Mouse (Mus musculus): Measurements from ENCODE around the gene Ttc27. TPM values are rescaled to one million over a fixed set of nuclear protein-coding genes. Genes with fewer than 3 reads are reported as not detected.
"Not testable (repeated sequence)": the region's sequence is repeated elsewhere in the genome, so short reads cannot be mapped to it uniquely, and the experiment has no call there.

The Ttc27 gene
- total RNA-seq (2021): 10 to 100 TPM; 13.1 to 17.1 TPM
- long read RNA-seq, experiment 1, partial matches to known transcripts: 3 of 6 reads
- long read RNA-seq, experiment 1, other reads (novel, unspliced or antisense): 0 of 6 reads
- long read RNA-seq, experiment 2, partial matches to known transcripts: 3 of 4 reads
- long read RNA-seq, experiment 2, other reads (novel, unspliced or antisense): 0 of 4 reads

DNA sequence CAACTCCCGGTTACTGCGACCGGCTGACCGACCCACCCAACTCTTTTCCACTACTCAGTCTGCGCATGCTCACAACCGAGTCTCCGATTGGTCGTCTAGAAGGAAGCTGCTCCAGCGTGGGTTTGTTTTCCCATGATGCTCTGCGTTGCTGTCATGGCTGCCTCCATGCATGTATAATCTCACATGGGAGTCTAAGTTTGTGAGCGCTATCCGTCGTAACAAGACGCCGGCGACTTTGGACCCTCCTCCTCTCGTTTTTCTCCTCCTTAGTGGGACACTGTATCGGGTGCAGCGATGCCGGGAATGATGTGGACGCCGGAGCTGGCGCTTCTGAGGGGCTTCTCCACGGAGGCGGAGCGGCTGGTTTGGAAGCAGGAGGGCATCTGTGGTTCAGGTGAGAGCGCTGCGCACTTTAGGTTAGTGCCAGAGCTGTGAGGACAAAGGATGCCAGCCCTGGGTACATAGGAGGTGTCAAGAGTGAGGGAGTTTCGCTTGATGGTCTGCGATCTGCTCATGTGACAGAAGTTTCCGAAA lies at the start of gene Ttc27:
Gene Ttc27 (plus strand): TSS at position 115 of the 534 bp plus-strand sequence.
- peak; percentile 98 to 99 for DNase-seq

DNA sequence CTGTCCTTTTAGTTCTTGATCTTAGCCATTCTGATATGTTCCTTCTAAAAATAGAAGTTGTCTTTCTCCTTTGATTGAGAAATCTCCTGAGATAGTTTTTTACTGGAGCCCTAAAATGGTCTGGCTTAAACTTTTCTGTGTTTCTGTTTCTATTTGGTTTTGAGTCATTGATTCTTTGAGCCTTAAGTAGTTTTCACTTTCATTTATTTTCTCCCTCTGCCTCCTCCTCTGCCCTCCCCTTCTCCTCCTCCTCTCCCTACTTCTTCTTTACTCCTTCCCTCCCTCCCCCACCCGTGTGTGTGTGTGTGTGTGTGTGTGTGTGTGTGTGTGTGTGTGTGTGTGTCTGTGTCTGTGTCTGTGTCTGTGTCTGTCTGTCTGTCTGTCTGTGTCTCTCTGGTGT lies 49.5 kb upstream of the Ttc27 start:
- DNase-seq: no peak

DNA sequence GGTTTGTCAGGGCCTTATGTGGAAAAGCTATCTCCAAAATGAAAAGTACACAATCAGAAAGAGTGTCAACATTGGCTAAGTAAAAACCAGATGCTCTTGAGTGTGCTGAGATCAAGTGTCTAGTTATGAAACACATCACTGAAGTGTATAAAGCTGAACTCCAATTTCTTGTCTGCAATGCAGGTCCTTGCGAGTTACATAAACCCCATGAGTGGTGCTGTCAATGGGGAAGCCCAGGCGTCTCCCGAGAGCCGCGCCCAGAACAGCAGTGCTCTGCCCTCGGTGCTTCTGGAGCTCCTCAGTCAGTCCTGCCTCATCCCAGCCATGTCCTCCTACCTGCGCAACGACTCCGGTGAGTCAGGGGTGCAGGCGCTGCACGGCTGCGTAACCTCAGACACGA lies 47.5 kb upstream of the Ttc27 start:
- no peak for DNase-seq

DNA sequence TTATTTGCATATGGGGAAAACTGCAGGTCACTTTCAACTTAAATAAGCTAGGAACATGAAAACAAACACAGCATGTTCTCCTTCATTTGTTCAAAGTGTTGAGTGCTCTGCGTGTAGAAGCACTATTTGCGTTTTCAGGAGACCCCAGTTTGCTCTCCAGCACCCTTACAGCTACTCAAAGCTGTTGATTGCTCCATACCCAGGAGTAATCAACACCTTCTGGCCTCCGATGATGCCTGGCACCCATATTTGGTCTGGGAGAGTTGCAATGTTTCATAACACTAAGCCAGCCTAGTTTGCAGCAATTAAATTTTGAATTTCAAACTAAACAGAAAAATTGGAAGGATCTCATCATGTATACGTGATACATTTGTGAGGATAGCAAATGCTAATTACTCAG lies 45.1 kb upstream of the Ttc27 start:
- no peak for DNase-seq

DNA sequence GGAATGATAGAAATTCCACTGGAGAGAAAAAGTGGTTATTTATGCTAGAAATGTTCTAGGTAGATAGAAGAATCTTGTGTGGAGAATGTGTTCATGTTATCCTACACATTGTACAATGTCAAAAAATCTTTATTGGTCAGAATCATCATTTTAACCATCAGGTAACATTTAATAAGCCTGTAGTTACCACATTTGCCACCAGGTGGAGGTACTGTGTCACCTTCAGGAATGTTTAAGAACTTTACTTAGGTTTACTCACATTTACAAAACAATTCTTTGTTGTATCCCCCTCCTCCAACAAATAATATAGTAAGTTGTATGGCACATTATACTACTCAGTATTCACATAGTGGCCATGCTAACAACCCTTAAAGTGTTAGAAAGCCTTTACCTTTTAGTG lies 44.3 kb upstream of the Ttc27 start:
- peak; percentile 8 to 64 for DNase-seq

DNA sequence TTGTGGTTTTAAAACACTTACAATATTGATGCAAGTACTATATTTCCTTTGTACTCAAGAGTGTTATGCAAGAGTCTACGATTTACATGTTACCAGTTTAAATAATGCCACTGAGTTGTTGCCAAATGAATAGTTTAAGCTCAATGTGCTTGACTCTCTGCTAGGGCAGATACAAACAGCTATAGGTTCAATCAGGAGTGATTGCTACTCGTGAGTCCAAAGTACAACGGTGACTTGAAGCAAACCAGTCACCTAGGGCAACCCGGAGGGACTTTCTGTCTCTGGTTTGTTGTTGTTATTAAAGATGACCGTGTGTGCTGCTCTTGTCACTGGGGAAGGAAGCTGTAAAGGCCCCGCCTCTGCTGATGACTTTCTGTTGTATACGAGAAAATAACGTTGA lies 39.5 kb upstream of the Ttc27 start:
- no peak for DNase-seq

DNA sequence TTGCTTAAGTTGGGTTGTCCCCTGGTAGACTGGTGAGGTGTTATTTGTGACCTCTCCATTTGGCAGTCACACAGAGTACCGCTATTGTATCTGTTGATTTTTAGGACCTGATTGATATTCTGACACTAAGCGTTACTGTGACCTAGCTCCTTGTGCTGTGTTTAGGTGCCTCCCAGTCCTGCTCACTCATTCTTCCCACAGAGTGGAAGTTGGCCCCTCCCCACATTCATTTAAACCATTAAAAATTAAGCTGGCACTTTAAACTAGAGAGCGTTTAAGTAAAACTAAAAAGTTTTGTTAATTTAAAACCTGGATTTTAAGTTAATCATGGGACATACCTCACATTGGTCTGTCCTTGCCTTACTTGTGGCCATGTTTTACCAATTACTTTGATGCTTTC lies 32.6 kb upstream of the Ttc27 start:
- no peak for DNase-seq

DNA sequence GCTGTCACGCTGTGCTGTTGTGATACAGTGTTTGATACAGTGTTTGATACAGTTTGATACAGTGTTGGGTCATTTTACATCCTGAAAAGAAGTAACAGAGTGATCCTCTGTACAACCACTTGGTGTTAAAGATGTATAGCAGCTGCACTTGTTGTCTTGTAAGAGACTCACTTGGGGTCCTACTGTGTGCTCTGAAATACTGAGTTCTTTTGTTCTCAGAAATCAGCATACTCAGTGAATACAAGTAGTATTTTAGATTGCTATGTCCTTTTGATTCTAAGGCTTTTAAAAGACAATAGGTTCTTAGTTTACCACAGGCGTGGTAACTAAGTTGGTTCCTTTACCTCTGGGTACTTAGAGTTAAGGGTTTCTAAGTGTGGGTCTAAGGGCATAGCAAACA lies 29.0 kb upstream of the Ttc27 start:
- no peak for DNase-seq

DNA sequence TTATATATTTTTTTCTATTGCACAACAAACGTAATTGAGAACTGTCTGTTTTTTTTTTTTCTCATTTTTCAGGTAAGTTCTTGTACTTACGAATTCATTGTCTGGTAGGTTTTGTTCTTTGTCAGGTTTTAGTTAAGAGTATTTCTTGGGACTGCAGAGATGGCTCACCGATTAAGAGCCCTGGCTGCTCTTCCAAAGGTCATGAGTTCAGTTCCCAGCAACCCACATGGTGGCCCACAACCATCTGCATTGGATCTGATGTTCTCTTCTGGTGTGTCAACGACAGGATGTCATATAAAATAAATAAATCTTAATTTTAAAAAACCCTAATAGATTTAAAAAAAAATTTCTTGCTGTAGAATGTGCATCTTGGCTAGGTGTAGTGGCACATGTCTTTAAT lies 28.1 kb upstream of the Ttc27 start:
- DNase-seq: no peak

DNA sequence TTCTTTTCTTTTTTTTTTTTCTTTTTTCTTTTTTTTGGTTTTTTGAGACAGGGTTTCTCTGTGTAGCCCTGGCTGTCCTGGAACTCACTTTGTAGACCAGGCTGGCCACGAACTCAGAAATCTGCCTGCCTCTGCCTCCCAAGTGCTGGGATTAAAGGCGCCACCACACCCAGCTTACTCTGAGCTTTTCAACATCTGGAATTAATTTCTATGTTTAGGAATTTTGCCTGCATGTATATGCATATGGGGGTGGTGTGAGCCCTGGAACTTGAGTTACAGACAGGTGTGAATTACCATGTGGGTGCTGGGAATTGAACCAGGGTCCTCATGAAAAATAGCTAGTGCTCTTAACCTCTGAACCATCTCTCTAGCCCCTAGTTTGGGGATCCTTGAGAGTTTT lies 15.9 kb upstream of the Ttc27 start:
- DNase-seq: not testable (repeated sequence)

DNA sequence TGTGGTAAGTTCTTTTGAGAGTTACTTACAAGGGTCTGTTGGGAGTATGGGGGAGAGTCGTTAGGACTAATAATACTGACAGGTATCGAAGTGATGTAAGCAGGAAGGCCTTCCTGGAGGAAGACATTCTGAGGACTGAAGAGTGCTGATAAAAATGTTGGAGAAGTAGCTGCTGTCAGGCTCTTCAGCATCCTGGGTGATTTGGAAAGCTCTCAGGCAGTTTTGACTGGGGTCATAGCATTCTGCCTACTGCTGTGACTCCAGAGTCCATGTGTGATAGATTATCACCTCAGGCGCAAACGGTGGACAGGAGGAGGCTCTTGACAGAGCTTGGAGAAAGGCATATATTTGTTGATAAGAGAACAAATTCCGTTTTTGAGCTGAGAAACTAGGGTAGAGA lies 12.1 kb upstream of the Ttc27 start:
- no peak for DNase-seq

DNA sequence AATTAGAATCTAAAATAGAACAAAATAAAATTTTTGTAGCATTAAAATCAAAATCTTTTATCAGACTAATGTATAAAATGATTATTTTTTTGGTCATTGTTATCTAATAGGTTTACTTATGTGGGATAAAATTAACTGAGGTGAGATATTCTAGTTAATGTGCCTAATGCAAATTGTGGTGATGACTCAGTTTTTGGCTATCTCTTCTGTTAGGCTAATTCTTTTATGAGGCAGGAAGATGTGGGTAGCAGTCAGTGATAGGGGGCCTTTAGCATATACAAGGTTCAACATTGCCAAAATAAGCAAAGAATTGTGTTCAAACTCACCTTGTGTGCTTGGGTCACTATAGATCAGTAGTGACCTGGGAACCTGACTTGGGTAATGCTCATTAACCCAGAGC lies 10.9 kb upstream of the Ttc27 start:
- DNase-seq: no peak

DNA sequence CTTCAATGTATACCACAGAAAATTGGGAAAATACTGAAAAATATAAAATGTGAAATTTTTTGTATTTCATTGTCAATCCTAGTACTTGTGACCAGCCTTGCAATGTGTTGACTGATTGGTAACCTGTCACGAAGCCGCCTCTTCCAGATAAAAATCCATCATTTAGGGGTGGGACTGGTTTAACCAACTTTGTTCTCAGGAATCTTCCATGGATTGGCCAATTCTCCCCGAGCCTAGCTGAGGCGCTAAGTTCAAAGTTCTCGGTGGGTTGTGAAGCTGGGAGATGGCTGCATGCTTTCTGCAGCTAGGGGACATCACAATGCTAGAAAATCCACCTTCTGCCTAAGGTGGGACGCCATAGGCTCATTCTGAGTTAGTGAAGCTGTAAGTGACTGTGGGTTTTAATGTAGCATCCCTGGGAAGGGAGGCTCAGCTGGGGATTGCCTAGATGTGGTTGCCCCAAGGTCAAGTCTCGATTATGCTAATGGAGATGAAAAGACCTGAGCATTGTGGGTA lies 9.8 kb upstream of the Ttc27 start:
- DNase-seq: no peak

DNA sequence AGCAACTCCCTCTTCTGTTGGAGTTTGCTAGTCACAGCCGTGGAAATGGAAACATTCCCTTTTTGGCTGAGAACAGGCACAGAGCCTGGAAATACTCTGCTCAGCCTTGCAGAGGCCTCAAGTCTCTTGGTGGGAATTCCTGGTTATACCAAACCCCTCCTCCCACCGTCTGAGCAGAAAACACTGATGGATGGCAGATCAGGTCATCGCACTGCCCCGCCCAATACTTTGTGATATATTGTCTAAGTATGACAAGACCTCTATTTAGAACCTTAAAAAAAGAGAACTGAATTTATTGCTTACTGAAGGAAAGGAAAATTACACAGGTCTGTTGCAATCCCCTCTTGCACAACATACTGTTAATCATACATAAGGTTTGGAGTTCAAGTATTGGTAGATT lies 6.8 kb upstream of the Ttc27 start:
- DNase-seq: peak in 1 of 2 experiments; percentile 12

DNA sequence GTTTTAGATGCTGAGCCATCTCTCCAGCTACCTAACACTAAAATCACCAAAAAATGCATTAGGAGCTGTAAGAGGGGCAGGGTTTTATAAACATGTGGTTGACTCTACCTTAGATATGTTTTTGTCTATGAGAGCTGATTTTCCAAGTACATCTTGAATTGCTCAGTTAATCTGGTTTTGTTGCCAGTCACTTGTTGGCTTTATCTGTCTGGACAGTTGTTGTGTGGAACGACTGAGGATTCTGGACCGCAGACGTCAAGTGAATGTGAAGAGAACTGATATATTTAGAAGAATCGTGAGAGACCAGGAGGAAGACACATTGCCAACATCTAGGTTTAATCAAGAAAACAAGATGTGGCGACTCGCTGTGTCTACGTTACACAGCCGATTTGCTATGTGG lies 5.9 kb upstream of the Ttc27 start:
- peak in 1 of 2 experiments; percentile 9 for DNase-seq

DNA sequence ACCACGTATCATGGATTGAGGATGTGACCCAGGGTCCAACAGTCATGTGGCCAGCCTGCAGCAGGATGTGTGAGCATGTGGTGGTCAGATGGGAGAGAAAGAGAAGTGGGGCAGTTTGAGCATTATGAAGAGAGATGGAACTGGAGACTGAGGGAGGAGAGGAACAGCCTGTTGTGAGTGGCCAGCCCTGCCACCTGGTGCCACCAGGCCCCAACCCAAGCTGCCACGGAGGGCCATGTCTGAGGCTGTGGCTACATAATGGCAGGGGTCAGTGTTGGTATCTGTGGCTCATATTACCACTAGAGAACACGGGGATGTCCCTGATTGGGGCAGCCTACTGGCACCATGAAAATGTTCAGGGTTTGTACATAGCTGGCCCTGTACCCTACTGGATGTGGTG lies 2.4 kb upstream of the Ttc27 start:
- DNase-seq: no peak

DNA sequence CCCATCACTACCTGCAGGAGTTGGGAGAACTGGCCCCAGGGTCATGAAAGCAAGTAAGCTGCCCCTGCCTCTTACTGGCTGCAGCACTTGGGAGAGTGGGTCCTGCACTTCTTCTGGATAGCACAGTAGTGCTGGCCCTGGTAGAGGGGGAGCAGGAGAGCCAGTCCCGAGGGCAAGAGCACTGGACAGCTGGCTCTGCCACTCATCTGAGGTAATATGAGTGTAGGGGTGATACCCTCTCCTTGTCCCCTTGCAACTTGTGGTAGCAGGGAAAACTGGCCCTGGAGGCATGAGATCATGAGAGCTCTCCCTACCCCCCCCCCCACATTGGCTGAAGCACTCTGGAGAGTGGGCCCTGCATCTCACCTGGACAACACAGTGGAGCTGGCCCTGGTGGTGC lies 1.8 kb upstream of the Ttc27 start:
- DNase-seq: no peak

DNA sequence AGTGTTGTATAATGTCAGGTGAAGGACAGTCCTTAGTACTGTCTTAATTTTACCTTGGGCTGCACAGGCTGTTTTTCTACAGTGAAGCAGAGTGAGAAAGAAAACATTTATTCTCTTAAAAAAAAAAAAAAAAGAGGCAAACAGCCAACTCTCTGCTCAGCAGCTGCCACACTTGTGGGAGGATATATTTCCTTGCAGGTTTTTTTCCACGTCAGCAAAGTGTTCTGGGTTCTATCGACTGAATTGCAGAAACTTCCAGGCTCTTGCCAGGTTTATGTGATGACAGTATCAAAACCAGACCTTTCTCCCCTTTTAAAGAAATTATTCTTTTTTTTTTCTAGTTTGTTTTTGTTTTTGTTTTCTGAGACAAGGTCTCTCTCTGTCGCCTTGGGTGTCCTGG lies 889 bp upstream of the Ttc27 start:
- DNase-seq: no peak

DNA sequence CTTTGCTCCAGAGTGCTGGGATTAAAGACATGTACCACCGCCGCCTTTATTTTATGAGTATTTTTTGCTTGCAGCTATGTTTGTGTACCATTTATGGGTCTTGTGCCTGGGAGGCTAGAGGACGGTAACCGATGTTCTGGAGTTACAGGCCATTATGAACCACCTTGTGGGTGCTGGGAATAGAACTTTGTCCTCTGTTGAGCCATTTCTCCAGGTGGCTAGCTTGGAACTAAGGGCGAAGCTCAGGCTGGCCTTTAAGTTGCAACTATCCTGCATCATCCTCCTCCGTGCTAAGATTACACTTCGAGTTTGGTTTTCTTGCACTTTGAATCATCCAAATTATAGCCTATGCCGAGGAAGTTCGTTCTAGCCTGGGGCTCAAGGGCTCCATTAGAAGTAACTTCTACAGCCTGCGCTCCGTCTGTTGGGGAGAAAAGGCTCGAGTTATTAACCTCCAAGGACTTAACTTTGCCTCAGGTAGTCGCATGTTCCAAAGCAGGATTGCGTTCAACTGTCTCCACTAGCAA lies 378 bp upstream of the Ttc27 start:
- DNase-seq: no peak

DNA sequence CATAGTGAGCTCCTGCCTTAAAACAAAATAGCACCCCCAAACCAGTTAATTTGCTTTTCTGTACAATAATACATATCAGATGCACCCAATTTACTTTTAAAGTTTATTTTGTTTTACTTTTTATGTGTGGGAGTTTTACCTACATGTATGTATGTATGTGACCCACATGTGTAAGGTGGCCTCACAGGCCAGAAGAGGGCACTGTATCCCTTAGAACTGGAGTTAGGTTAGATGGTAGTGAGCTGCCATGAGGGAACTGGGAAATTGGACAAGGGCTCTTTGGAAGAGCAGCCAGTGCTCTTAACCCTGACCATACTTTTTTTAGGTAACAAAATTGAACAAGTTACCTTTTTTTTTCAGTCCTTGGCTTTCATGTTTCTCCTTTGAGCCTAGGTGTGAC lies 15.3 kb downstream of the Ttc27 start:
- no peak for DNase-seq

DNA sequence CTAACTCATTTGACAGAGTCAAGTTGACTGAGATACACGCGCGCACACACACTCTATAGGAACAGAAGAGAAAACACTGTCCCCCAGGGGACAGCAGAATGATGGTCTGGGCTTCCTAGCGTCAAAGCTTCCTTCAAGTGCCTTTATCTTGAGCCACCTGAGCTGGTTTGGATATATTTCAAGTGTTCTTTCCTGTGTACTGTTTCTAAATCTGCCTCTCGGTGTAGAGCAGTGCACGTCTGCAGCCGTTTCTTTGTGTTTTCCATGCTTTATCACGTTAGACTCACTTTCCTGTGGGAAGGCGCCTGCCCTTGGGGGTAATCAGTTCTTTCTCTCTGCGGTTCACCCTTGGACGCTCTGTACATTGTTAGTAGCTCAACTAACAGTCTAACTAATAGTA lies 17.9 kb downstream of the Ttc27 start:
- no peak for DNase-seq

DNA sequence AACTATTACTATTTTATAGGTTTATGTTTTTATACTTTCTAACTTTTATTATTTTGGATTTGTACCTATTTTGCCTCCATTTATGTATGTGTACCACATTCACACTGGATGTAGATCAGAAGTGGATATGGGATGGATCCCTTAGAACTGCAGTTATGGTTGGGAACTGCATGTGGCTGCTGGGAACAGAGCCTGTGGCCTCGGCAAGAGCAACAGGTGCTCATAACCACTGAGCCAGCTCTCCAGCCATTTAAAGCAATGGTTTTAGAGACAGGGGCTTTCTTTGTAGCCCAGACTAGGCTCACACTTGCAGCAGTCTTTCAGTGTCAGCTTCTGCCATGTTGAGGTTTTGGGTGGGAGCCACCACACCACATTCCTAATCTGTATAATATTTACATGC lies 32.1 kb downstream of the Ttc27 start:
- no peak for DNase-seq

DNA sequence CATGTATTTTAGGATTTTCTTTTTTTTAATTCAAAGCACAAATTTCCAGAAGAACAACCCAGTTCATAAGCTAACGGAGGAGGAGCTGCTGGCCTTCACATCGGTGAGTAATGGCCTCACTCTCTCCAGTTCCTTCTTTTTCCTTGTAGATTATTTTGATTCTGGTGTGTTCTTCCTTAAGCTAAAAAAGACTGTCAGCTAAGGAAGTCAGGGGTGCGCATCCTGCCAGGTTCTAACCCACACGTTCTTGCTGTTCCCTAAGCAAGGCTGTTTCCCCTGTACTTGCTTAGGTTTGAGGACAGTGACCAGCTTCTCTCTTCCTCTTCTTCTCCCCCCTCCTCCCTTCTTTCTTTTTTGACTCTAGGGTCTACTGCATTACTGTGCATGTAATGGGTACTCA lies 33.5 kb downstream of the Ttc27 start:
- no peak for DNase-seq

DNA sequence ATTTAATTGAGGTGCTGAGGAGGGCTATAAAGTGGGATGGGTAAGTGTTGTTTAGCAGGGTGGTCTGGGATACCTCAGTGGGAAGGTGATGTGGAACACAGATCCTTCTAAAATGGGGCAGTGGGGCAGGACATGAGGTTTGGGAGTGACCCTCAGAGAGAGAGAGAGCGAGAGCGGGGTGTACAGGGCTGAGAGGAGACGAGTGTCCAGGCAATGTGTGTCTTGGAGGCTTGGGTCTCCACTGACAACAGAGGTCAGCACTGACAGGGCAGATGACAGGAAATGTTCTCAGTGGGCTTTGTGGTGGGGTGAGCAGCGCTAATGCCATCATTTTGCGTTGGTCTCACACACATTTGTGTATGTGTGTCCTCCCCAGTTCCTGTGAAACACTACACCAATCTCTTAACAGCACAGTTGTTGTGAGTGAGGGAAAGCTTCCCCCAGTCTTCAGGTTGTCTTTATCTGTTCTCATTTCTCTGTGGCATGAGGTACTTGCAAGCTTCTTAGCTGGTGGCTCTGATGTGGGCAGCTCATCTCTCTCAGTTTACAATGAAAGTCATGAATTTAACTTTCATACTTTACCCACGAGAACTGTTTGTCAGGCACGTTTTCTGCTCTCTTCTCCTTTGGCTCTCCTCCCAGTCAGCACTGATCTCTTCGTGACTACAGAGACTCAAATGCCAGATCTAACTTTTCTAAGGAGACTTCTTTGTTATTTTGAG lies 35.5 kb downstream of the Ttc27 start:
- no peak for DNase-seq
